Mouse (Mus musculus) inflammation-experienced regulatory T-cells, adult 6 months (primary cell): Measurements from ENCODE around the gene Birc5. TPM values are rescaled to one million over a fixed set of nuclear protein-coding genes. Genes with fewer than 3 reads are reported as not detected.
"Not testable (repeated sequence)": the region's sequence is repeated elsewhere in the genome, so short reads cannot be mapped to it uniquely, and the experiment has no call there.

Experiments used
- ATAC-seq: one replicate; pipeline ENCODE4 v1.8.0; 2017
- polyA plus RNA-seq, 3 experiments: library from polyadenylated mRNA; unstranded; fragments of 100-300 nt; shearing (Covaris generic); gene quantifications; one replicate each; pipeline ENCODE4 v1.2.1; 2017

Gene Birc5
- polyA plus RNA-seq, 3 experiments from 2014 or later = 16.8 to 256 (median 23.6) TPM

DNA sequence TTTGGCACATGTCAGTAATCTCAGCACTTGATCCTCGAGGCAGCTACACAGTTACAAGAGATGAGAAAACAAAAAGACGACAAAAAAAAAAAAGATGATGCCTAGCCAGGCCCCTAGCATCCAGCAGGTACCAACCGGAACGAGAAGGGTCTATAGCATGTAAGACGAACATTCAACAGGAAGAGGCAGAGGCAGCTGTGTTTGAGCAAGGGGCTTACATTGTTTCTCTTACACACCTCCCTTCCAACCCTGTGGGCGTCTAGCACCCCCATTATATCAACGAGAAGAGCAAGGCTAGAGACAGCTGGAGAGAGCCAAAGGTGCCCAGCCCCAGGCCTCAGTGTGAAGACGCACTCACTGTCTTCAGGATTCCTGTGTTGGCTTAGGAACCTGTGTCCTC, 22.1 kb upstream of the Birc5 start:
- no peak for ATAC-seq

DNA sequence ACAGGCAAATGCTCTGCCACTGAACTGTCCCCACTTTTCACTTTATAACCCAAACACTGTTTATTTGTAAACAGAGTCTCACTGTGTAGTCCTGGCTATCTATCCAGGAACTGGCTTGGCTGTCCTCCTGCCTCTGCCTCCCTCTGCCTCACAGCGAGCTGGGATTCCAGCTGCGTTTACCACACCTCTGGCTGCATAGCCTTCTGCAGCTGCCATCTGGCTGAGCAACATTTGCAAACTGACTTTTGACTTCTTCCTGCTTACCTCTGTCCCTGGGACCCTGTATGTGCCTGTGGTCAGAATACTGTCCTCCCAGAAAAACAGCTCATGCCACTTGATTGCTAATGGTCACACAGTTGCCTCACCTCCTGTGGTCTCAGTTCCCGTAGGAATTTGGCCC, 21.7 kb upstream of the Birc5 start:
- no peak for ATAC-seq

DNA sequence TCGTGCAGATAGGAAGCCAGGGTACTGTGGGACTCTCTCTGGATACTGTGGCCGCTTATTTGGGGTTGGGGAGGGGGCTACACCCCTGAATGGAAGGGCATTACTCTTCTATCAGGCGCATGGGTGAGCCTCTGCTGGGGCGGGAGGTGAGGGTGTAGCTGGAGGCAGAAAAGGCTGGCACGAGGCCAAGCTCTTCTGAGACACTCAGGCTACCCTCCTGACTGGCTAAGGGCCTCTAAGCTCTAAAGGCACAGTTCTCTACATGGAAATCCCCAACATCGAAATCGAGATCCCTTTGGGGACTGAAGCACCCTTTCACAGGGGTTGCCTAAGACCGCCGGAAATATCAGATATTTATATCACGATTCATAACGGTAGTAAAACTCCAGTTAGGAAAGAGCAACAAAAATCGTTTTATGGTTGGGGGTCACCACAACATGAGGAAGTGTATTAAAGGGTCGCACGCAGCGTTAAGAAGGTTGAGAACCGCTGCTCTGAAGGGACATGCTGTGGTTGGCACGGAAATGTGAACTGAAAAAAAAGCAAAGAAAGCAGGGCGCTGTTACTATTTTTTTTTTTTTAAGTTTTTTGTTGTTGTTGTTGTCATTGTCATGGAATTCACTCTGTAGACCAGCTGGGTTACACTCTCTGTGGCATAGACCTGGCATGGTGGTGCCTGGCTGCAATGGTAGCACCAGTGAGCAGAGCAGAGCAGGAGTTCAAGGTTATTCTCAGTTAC, 20.7 kb upstream of the Birc5 start:
- peak; percentile 49 for ATAC-seq

DNA sequence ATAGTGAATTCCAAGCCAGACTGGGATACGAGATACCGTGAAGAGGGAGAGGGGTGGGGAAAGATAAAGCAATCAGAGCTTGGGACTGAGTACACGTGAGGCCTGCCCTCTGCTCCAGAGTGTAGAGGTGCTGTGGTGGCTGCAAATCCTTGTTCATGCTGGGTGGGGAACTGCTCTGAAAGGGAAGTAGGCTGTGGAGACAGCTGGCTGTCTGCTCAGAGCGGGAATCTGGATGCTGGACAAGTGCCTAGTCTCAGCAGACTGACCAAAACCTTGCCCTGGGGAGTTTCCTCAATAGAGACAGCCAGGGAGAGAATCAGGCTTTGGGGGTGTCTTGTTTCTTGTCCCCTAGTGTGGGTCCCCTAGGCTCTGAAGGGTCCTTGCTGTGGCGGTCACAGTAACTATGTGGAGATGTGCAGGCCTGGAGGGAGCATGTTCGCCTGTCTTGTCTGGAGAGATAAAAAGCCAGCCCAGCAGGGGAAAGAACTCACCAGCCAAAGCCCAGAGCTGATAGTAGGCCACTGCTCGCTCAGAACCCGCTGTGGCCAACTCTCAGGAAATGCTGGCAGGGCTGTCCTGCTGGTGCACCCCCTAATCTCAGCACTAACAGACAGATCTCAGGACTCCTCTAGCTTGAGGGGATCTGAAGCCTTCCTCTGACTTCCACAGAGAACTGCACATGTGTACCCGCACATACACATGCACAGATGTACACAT, 20.0 kb upstream of the Birc5 start:
- ATAC-seq = no peak

DNA sequence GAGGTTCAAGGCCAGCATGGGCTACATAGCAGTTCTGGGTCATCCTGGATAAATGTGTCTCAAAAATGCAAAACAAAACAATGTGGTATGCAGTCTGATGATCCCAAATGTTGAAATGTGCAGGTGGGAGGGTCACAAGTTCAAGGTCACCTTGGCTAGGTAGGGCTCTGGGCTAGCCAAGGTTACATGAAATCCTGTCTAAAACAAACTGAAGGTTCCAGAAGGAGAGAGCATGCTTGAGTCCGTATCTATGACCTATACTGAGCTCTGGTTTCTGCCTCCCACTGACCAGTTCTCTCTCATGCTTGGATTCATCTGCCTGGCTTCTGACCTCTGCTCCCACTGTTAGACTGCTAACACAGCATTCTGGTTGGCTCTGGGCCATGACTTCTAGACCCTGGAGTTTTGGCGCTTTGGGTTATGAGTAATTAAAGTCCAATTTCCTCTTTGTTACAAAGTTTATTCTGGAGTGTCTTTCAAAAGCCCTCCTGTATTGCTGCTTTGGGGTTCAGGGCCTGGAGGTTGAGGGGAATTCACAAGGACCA, 19.3 kb upstream of the Birc5 start:
- ATAC-seq = no peak

DNA sequence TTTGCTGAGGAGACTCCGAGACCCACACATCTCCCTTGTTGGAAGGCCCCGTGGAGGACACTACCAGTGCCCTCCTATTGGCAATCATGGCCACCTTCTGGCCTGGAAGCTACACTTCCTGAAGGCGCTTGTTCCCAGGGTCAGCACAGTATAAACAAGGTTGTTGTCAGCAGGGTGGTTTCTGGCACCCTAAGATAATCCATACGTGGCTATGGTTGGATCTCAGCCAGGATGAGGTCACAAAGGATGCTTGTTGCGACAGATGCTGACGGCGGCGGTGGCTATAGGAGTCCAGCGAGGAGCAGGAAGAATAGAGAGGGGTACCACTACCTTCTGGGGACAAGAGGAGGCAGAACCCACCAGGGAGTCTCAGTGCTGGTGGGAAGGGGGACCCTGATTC, 18.6 kb upstream of the Birc5 start:
- ATAC-seq = no peak

DNA sequence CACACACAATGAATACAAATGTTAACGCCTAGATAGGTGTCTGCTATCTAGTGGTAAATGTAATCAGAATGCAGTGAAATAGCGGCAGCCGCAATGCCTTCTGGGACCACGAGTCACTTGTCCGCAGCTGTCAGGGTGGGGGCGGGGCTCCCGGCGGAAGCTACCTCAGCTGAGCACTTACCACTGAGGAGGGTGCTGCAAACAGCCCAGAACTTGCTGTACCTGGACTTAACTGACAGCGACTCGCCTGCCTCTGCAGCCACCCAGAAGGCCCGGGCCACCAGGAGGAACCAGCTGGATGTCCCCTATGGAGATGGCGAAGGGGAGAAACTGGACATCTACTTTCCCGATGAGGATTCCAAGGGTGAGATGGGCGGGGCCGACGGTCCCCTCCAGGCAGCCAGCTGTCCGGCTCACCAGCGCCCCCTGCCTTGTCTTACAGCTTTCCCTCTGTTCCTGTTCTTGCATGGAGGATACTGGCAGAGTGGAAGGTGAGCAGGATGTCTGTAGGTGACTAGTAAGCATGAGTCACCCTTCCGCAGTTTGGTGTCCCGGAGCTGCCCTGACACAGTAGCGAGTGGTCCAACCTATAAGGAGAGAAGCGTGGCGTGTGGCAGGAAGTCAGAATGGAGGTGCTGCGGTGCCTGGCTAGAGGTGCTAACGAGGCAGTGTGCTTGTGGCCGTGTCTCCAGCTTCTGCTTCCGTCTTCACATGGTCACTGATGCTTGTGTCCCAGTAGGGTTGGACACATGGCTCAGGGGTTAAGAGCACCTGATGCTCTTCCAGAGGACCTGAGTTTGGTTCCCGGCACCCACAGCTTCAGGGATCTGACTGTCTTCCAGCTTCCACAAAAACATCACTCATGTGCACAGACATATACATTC, 16.7 kb upstream of the Birc5 start:
- ATAC-seq = peak; percentile 90

DNA sequence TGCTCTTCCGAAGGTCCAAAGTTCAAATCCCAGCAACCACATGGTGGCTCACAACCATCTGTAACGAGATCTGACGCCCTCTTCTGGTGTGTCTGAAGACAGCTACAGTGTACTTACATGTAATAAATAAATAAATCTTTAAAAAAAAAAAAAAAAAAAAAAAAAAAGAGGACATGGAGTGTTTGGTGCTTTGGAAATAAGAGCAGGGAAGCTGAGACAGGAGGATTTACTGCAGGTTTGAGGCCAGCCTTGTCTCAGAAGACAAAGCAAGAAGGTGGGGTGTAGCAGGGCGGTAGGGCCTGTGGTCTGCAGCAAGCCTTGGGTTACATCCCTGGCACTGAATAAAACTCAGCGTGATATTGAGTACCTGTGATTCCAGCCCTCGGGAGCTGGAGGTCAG, 15.5 kb upstream of the Birc5 start:
- ATAC-seq = not testable (repeated sequence)

DNA sequence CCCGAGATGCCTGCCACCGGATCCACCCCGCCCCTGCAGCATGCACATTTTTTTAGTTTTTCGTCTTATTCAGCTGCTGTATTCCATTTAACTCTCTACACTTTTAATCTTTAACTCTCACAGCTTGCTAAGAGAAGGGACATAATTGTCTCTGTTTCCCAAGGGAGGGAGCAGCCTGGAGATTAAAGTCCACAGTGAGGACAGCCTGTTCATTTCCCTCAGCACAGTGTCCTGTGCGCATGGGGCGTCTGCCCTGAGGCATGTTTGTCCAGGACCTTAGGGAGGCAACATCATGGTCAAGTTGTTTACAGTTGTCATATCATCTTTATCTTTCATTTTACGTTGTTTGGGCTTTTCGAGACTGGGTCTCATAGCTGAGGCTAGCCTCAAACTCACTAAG, 15.0 kb upstream of the Birc5 start:
- no peak for ATAC-seq

DNA sequence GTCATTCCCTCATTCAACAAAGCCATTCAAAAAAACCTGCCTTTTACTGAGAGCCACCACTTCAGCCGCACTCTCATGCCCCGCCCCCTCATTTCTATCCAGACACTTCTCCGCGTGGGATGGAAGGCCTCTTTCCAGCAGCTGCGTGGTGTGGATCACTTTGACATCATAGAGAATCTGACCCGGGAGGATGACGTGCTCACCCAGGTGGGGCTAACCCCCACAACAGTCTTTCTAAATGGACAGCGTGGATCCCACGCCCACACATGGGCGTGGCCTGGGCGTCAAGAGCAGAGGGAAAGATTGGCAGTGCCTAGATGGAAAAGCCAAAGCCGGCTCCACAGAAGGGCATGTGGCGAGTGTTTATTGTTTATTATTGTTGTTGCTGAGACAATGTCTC, 12.7 kb upstream of the Birc5 start:
- no peak for ATAC-seq

DNA sequence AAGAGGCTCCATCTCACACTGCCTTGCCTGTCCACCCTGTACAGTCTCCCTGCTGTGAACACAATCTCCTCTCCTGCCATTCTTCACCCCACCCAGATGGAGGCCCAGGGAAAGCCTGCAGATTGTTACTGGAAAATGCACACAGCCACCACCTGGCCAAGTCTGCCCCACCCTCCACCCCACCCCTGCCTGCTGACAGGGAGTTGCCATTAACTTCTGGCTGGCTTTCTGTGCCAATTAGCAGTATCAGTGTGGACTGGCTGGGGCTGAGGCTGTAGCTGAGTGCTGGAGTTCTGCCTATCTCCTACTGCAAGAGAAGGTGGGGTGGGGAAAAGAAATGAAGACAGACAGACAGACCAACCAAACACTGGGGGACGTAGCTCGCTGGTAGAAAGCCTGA, 10.5 kb upstream of the Birc5 start:
- no peak for ATAC-seq

DNA sequence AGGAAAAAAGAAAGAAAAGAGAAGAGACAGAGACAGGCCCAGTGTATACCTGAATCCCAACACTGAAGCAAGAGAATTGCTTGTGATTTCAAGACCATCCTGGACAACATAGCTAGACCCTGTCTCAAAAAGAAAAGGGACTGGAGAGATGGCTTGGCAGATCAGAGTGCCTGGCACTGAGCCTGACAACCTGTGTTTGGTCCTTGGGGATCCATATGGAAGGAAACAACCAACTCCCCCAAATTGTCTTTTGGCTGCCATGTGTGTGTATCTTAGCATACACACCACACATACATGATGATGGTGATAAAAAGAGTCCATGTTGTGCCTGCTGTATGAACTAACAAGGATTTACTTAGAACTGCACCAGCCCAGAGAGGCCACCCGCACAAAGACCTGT, 10.0 kb upstream of the Birc5 start:
- ATAC-seq = no peak

DNA sequence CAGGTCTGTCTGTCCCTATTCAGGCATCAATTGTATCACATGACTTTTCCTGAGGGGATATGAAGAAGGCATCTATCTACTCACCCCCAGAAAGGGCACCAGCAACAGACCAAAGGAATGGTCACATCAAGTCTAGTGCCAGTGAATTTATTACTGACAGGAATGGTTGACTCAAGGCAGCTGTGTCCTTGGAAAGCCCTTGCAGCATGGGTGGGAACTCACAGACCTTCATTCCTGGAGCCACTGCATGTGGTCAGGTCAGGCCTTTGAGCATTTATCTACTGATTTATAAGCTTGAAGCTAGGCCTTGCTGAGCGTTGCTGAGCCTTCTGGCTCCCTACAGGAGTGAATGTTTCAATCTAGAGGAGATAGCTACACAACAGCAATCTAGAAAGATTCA, 8.1 kb upstream of the Birc5 start:
- ATAC-seq = no peak

DNA sequence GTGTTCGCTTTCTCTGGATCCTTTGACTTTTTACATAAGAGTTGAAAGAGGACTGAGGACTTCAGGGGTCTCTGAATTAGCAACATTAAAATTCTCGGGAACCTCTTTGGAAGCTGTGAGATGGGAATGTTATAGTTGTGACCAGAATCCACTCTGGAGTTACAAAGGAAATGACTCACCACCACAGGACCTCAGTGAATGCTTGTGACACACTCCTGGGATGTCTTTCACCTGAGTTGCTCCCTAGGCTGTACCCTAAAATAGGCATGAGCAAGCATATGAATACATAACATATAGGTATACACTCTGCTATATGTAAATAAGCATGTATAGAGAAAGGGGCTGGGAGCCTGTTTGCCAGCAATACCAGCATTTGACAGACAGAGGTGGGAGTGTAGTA, 5.6 kb upstream of the Birc5 start:
- no peak for ATAC-seq

DNA sequence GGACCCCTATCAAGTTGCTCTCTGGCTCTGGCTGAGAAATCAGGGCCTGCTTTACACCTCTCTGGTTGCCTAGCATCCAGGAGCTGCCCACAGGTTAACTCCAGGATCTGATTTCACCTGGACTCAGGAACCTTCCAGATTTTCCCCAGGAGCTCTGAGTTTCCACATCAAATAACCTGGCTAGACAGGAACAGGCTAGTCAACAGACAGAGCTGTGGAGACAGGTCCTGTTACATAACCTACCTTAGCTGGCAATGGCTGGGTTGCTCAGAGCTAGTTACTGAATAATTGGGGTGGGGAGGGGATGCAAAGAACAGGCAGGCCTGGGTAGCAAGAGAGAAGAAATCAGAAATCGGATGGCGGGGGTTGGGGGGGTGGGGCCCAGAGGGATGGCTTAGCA, 4.1 kb upstream of the Birc5 start:
- ATAC-seq = no peak

DNA sequence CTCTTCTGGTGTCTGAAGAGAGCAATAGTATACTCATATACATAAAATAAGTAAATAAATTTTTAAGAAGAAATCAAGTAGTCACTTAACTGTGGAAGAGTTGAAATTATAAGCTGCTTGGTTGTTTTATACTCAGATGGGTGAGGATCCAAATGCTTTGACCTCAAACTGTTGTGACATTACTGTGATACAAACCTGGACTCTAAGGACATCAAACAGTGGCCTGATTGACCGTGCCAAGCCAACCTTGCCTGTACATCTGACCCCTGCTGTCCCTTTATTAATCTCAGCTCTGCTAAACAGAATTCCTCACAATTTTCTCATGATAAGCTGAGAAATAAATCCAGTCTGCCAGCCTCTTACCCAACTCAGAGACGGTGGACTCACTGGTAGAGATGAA, 3.4 kb upstream of the Birc5 start:
- no peak for ATAC-seq

DNA sequence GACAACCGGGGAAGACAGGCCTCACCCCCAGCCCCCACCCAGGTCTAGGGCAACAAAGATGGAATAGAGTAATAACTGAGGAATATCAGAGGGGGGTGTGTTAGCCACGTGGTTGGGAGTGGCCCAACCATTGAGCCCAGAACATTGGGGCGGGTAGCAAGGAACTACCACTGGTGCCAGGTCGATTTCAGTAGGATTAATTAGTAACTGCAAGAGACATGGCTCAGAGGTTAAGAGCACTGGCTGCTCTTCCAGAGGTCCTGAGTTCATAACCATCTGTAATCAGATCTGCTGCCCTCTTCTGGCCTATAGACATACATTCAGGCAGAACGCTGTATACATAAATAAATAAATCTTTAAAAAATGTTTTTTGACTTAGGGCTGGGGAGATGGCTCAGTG, 2.4 kb upstream of the Birc5 start:
- ATAC-seq = no peak

DNA sequence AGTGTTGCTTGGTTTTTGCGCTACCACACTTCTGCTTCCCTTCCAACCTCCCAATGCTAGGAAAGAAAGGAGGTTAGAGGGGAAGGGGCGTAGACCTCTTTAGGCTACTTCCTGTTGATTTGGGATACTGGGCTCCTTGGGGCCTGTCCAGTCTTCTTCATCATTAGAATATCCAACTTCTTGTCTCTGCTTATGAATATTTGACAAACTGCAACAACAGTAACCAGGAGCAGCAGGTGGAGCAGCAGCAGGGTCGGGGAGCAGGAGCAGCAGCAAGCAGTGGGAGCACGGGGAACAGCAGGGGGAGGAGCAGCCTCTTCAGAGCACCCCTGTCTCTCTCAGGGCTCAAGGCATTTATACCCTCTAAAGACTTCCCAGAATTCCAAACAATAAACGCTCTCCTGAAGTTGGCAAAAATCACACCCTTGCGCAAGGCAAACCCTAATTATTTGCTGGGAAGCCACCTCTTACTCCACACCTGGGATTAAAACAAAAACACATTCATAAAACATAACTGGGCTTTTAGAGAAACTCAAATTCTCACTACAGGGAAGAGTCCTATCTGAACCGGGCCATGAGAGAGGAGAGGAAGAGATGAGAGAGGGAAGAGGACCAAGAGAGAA, 1.3 kb upstream of the Birc5 start:
- ATAC-seq = no peak

DNA sequence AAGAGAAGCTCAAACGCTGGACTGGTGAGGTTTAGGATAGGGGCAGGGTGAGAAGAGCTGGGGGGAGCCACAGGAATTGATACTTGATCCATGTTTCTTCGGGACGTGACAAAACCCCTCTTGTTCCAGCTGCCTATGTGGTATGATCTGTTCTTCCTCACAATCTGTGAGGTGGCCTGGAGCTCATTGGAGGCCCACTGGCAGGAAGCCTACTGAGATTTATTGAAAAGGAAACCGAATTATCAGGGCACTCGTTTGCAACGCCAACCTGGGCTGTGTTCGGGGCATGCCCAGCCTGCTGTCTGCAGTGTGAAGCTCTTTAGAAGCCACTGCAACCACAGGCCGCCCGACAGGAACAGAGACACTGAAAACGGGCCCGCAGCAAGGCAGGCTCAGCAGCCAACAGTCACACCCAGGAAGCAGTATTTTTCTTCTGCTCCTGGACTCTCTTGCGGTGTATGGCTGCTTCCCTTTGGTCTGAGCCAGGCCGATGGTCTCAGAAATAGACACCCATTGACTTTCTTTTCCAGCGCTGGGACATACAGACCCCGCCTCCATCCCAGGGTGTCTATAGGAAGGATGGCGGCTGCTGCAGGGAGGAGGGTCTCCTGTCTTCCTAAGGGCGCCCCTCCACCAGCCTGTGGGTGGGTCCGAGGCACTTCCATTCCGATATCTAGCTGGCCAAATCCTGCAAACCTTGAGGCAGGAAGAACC, 623 bp upstream of the Birc5 start:
- ATAC-seq = peak; percentile 65

DNA sequence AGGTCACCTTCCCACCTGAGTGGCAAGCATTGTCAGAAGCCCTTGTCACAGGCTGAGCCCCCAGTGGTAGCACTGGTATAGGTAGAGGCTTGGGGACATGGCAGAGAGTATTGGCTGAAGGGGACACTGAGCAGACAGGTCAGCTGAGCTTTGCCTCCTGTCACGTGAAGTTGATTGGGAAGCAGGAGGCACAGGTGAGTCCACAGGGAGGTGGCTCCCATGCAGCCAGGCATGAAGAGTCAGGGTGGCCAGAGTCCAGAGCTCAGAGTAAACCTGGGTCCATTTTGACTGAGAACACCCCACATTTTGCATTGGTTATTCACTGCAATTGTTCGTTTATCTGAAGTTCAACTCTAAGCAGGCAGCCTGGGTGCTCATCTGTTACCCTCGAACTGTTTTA, 3.8 kb downstream of the Birc5 start:
- ATAC-seq = no peak

DNA sequence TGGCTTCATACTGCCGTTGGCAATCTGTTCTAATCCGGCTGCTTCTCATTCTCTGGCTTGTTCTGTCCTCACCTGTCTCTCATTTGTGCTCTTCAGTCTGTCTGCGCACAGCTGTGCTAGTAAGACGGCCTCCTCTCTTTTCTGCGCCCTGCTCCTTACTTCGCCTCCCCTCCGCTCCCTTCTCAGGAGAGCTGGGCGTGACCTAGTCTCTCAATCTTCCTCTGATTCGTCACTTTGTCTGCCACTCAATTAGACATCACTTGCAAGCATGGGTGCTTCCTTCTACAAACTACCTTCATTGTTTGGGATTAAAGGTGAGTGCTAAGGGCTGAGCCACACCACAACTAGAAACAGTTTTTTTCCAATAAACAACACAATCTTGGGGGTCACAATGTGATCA, 5.2 kb downstream of the Birc5 start:
- ATAC-seq = no peak

DNA sequence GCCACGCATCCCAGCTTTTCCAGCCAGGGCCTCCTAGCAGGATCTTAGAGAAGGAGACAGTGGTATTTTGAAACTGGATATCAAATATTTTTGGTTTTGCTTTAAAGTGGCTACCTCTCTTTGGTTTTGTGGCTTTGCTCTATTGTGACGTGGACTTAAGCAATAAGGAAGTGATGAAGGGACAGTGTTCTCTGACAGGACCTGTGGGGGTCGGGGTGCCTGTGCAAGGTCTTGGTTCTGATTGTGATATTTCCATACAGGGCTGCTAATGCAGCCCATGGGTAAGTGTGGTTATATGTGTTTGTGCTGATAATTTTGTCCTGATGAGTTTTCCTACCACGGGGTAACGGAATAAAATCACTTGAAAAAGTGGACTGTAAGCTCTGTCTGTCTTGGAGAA, 6.3 kb downstream of the Birc5 start:
- no peak for ATAC-seq
